Mouse (Mus musculus) limb, embryonic 15.5 days (tissue): ENCODE results near the gene Olfr835. TPM values are rescaled to one million over a fixed set of nuclear protein-coding genes. Genes with fewer than 3 reads are reported as not detected.

ENCODE experiments used
- ATAC-seq: fragments of 200-750 bp; cut with Nextera tagmentation; 2 replicates; pipeline ENCODE4 v1.8.0; 2017; ENCODE audit warnings: low read depth, moderate TSS enrichment; ENCODE audit not compliant: insufficient number of reproducible peaks, low FRiP score, low TSS enrichment
- H3K27ac ChIP-seq: fragments of 300-500 bp; sonication (generic); 2 replicates; pipeline ENCODE4 v1.5.1; 2015; ENCODE audit warnings: moderate library complexity, mild to moderate bottlenecking, inconsistent platforms
- H3K27me3 ChIP-seq: fragments of 300-500 bp; sonication (generic); 2 replicates; pipeline ENCODE4 v1.6.1; 2015; ENCODE audit warnings: inconsistent platforms
- H3K36me3 ChIP-seq: fragments of 300-500 bp; sonication (generic); 2 replicates; pipeline ENCODE4 v1.6.1; 2015; ENCODE audit warnings: inconsistent platforms
- H3K4me1 ChIP-seq: fragments of 300-500 bp; sonication (generic); 2 replicates; pipeline ENCODE4 v1.6.1; 2015; ENCODE audit warnings: inconsistent platforms
- H3K4me2 ChIP-seq: fragments of 300-500 bp; sonication (generic); 2 replicates; pipeline ENCODE4 v1.6.1; 2015; ENCODE audit warnings: mild to moderate bottlenecking, inconsistent platforms
- H3K4me3 ChIP-seq: fragments of 300-500 bp; sonication (generic); 2 replicates; pipeline ENCODE4 v1.5.1; 2015; ENCODE audit warnings: mild to moderate bottlenecking, inconsistent platforms
- H3K9ac ChIP-seq: fragments of 300-500 bp; sonication (generic); 2 replicates; pipeline ENCODE4 v1.6.1; 2015; ENCODE audit warnings: inconsistent platforms
- H3K9me3 ChIP-seq: fragments of 300-500 bp; sonication (generic); 2 replicates; pipeline ENCODE4 v1.6.1; 2016; ENCODE audit warnings: inconsistent platforms
- WGBS: fragments of 180-500 bp; shearing (Covaris S2); methylation state at CpG from one replicate; pipeline ENCODE4 v1.1.7; 2015; 5-methylcytosine and 5-hydroxymethylcytosine counted together
- polyA plus RNA-seq: library from polyadenylated mRNA; unstranded; fragments of >200 nt; fragmentation: Nextera tagmentation; extraction: Ambion mirVana; gene quantifications from 2 replicates; pipeline ENCODE4 v1.2.1, GENCODE M21; 2015

Gene Olfr835
- polyA plus RNA-seq = not detected in 2 replicates

DNA sequence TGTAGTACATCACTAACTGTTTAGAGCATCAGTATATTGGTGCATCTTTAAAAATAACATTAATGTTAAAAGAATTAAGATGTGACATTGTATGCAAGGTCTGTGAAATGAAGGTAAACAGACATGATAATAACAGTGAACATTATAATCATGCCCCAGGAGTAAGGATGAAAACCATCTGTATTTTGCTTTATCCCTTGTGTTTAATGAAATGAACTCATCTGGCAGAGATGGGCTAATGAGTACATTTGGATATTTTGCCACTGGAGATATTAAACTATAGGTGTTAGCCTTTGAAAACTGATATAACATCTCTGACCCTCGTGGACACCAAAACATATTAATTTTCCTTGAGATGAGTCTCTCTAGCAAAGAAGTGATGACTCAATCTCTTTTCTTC, at the start of gene Olfr835:
Gene Olfr835 (plus strand): TSS at position 301 of the 400 bp plus-strand sequence.
- 55% methylated on average over 1 of the region's 1 CpGs for WGBS
- no peak for ATAC-seq
- Histone ChIP-seq H3K27me3 (no peaks in the 10 kb centered on the region), H3K4me2 (no peak within 1 kb of the TSS), H3K9me3 (no peaks in the 10 kb centered on the region), H3K27ac (no peak within 1 kb of the TSS), H3K9ac (no peak within 1 kb of the TSS), H3K4me3 (no peak within 1 kb of the TSS), H3K4me1 (no peaks in the 10 kb centered on the region), H3K36me3 (no peaks in the 10 kb centered on the region)

DNA sequence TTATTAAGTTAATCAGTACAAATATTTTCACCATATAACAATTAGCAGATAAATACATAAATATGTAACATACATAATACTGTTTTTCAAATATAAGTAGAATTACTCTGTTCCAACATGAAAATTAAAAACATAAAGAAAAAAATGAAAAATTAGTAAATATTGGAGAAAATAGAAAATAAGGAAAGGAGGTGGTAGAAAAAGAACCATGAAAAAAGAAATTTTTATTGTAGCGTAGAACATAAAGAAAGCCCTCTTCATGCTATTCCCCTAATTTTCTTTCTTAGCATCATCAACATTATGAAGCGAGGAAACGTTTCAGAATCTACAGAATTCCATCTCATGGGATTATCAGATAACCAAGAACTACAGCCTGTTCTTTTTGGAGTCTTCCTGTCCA, 44.8 kb upstream of the Olfr835 start, which contains the start of gene Olfr834:
Gene Olfr834 (plus strand): TSS at position 301 of the 400 bp plus-strand sequence.
- H3K27ac ChIP-seq = no peak within 1 kb of the TSS
- no peak within 1 kb of the TSS for H3K4me2 ChIP-seq
- H3K27me3 ChIP-seq = no peaks in the 10 kb centered on the region
- no peak within 1 kb of the TSS for H3K9ac ChIP-seq
- no peaks in the 10 kb centered on the region for H3K36me3 ChIP-seq
- H3K4me1 ChIP-seq = no peaks in the 10 kb centered on the region
- no peak for ATAC-seq
- H3K4me3 ChIP-seq = no peak within 1 kb of the TSS
- 81% methylated on average over 3 of the region's 3 CpGs for WGBS
- H3K9me3 ChIP-seq = no peaks in the 10 kb centered on the region

DNA sequence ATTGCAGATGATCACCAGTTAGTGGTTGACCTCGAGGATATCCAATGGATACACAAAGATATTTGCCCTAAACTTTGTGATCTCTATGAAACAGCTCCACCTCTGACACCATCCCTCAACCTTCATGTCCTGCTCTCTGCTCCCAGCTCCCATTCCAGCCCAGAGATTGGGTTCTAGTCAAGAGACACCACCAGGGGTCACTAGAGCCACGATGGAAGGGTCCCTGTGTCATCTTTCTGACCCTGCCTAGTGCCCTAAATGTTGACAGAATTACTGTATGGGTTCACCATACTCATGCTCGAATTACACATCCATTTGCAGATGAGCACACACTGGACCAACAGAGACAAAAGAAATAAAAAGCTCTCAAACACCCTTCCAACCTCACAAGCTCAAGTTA, 52.5 kb downstream of the Olfr835 start:
- Histone ChIP-seq H3K27me3 (no peaks in the 10 kb centered on the region), H3K4me3 (no peak overlapping the region), H3K36me3 (no peaks in the 10 kb centered on the region), H3K4me1 (no peaks in the 10 kb centered on the region), H3K9ac (no peak overlapping the region), H3K4me2 (no peak overlapping the region), H3K9me3 (no peaks in the 10 kb centered on the region), H3K27ac (no peak overlapping the region)
- no peak for ATAC-seq
- 23% methylated on average over 3 of the region's 3 CpGs for WGBS

Other genes with a start within 250 kb of the Olfr835 start
- not detected in 2 replicates for gene Olfr828, start 213.2 kb upstream of the Olfr835 start, polyA plus RNA-seq
- gene Olfr829, start 177.8 kb upstream of the Olfr835 start, polyA plus RNA-seq = not detected in 2 replicates
- not detected in 2 replicates for gene Olfr830, start 158.0 kb upstream of the Olfr835 start, polyA plus RNA-seq
- gene Olfr832, start 95.6 kb upstream of the Olfr835 start, polyA plus RNA-seq = not detected in 2 replicates
- not detected in 2 replicates for gene Olfr834, start 44.7 kb upstream of the Olfr835 start, polyA plus RNA-seq
- gene Olfr836, start 87.6 kb downstream of the Olfr835 start, polyA plus RNA-seq = not detected in 2 replicates
- not detected in 2 replicates for gene Olfr837, start 103.6 kb downstream of the Olfr835 start, polyA plus RNA-seq
- gene Olfr839-ps1, start 144.6 kb downstream of the Olfr835 start, polyA plus RNA-seq = not detected in 2 replicates
- not detected in 2 replicates for gene Olfr843, start 219.3 kb downstream of the Olfr835 start, polyA plus RNA-seq